Mouse (Mus musculus) brown adipose tissue, adult 24 weeks (tissue): ENCODE data around the gene Slc34a2. TPM values are rescaled to one million over a fixed set of nuclear protein-coding genes. Genes with fewer than 3 reads are reported as not detected.

ENCODE experiments used
- H3K27ac ChIP-seq: fragments of 200-500 bp; replicated peaks from 2 replicates; pipeline ENCODE4 v1.5.1; 2012; ENCODE audit warnings: low read depth, mild to moderate bottlenecking, low read length
- H3K4me1 ChIP-seq: fragments of 200-500 bp; 2 replicates; pipeline ENCODE4 v1.6.1; 2012; ENCODE audit warnings: low read length, mixed read lengths; ENCODE audit not compliant: control insufficient read depth, insufficient read depth, insufficient read length
- H3K4me3 ChIP-seq: fragments of 200-500 bp; 2 replicates; pipeline ENCODE4 v1.5.1; 2012; ENCODE audit warnings: low read depth, mild to moderate bottlenecking, low read length, moderate library complexity; ENCODE audit not compliant: insufficient read depth
- polyA plus RNA-seq: library from polyadenylated mRNA; stranded (reverse); fragments of >200 nt; gene quantifications from 2 replicates; pipeline ENCODE4 v1.2.4, GENCODE M21; 2012; ENCODE audit not compliant: missing spikeins, insufficient read depth, insufficient read length

The Slc34a2 gene
- not detected in 2 replicates for polyA plus RNA-seq

DNA sequence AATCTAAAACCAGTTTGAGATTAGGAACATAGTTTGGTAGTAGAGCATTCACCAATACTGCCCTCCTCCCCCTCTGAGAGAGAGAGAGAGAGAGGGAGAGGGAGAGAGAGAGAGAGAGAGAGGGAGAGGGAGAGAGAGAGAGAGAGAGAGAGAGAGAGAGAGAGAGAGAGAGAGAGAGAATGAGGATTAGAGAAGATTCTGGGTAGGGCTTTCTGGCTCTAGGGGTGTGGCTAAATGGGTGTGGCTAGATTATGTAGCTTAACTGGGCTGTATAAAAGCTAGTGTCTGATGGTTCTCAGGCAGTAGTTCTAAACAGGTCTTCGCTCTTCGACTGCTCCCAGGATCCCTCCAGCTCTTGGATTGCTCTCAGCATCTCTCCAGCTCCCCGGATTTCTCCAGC, at the start of gene Slc34a2:
TSS of gene Slc34a2 (plus strand) at position 301 of the 400 bp plus-strand sequence.
- H3K4me1 ChIP-seq = peaks cover 2% of the 10 kb centered on the region; the same call in 1 of the 2 replicates
- H3K4me3 ChIP-seq = no peak within 1 kb of the TSS
- no peak within 1 kb of the TSS for H3K27ac ChIP-seq

DNA sequence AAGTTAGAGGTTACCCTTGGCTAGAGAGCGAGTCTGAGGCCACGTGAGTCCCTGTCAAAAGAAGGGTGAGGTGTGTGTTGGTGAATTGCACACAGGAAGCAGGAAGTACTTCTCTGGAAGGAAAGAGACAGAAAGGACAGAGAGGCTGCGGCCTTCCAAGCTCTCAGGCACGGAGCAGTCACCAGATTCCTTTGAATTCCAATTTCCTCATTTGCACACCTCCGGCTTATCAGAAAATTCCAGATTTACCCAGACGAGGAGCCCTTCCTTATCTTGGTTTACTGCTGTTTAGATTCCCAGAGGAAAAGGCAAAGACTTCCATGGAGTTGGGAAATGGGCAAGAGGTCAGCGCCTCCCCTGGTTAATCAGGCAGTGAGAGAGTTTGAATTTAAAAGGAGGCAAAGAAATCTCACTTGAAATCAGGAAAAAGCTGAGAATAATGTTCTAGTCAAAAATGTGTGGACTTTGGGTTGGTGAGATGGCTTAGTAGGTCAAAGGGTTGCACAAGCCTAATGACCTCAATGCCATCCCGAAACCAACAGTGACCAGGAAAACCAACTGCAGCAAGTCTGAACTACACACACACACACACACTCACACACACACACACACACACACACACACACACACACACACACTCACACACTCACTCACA, 47.1 kb upstream of the Slc34a2 start:
- peak overlapping the region; percentile 33 for H3K27ac ChIP-seq
- no peaks in the 10 kb centered on the region for H3K4me1 ChIP-seq
- no peak overlapping the region for H3K4me3 ChIP-seq

DNA sequence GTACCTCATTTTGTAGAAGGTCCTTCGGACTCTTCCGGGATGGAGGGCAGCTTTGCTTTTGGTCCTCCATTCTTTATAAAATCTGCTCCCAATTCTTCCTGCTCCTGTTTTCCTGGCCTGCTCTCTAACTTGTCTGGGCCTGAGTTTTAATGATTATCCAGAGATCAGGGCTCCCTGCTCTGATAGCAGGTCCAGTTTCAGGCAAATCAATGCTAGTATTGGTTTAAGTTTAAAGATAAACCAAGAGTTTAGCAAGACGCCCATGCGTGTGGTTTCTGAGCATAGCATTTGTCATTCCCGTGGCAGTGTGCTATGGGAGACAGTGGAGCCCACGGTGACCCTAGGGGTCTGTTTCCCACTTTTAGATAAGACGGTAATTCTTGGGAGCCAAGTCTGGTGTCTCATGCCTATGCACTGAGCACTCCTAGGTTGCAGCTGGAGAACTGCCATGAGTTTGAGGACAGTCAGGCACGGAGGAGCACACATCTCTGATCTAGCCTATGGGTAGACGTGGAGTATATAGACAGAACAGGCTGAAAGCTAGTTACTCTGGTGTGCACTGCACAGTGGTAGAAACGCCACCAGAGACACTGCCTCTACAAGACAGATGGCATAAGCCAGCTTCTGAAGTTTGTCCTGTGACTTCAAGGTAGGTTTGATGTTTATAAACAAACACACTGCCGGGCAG, 45.5 kb upstream of the Slc34a2 start:
- Histone ChIP-seq H3K27ac (no peak overlapping the region), H3K4me3 (no peak overlapping the region)

DNA sequence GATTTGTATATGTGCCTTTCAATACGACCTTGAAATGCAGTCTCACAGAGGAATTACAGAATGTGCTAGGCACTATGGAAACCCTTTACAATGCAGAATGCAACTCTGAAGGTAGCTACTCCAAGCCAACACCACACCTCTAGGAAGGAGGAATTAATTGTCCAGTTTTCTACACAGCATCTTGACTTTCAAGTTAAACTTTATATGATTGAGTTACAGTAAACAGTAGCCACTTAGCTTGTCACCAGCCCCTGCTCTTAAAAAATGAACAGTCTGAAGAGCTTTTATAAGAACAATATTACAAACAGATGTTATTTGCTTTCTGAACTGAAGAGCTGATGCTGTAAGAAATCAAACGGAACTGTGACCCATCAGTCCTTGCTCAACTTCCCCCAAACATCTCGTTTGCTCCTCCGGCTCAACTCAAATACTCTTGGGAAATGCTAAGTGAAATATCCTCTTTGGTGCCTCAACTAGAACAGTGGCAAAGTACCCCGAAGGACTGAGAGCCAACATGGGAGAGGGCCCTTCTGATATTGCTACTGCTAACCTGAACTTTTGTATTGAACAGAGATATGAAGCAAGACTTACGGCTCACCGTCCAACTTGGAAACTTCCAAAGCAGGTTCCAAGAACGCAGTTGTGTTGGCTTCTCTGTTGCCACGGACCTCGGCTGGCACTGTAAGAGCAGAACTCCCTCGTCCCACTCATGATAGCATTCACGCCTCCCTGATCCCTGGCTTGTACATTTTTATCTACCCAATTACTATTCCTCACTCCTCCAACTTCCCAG, 44.2 kb upstream of the Slc34a2 start:
- Histone ChIP-seq H3K4me1 (no peaks in the 10 kb centered on the region), H3K4me3 (no peak overlapping the region), H3K27ac (no peak overlapping the region)

More for the DNA sequence above, 45.5 kb upstream of the Slc34a2 start:
- H3K4me1 ChIP-seq = no peaks in the 10 kb centered on the region

DNA sequence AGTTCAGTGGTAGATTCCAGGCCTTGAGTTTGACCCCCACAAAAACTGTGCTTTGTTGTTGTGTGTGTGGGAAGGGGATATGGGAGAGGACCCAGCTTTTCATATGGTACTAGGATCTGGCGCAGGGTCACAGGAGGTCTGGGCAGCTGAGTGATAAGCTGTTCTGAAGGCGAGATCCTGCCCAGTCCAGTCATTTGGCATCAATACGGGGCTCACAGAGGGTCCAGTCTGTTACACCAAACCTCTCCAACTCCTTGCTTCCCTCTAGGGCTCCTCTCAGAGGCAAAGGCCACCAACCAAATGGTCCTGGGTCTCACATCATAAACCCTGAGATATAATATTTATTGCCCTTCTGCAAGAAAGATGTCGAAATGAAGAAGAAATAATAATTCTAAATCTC, 42.4 kb upstream of the Slc34a2 start:
- Histone ChIP-seq H3K27ac (no peak overlapping the region), H3K4me1 (no peaks in the 10 kb centered on the region), H3K4me3 (no peak overlapping the region)

DNA sequence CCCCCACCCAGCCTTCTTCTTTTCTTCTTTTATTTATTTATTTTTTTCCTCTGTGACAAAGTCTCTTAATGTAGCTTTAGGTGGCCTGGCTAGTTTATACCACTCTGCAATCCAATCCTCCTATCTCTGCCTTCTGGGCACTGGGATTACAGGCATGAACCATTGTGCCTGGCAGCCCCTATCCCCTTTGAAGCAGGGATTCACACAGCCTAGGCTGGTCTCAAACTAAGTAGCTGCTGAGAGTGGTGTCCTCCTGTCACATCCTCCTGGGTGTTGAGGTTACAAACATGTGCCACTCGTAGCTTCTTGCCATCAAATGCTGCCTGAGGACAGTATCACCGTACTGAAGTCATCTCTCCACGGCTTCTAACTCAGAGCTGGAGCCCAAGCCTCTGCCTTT, 41.7 kb upstream of the Slc34a2 start:
- Histone ChIP-seq H3K27ac (no peak overlapping the region), H3K4me3 (no peak overlapping the region), H3K4me1 (no peaks in the 10 kb centered on the region)

DNA sequence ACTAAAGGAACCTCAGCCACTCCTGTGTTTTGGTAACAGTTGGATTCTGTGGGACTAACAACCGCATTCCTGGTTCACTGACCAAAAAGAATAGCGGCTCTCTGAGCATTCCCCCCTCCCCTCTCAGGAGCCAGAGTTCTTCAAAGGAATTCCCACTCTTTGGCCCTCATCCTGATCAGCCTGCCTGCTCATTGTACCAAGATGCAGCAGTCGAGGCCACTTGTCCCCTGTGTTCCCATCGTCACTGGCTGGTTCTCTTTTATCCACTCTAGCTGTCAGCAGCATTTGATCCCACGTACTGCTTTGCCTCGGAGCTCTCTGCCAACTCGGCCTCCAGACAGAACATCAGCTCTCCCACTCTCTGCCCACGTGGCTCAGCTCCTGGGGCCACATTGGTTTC, 41.3 kb upstream of the Slc34a2 start:
- Histone ChIP-seq H3K27ac (no peak overlapping the region), H3K4me1 (no peaks in the 10 kb centered on the region), H3K4me3 (no peak overlapping the region)

DNA sequence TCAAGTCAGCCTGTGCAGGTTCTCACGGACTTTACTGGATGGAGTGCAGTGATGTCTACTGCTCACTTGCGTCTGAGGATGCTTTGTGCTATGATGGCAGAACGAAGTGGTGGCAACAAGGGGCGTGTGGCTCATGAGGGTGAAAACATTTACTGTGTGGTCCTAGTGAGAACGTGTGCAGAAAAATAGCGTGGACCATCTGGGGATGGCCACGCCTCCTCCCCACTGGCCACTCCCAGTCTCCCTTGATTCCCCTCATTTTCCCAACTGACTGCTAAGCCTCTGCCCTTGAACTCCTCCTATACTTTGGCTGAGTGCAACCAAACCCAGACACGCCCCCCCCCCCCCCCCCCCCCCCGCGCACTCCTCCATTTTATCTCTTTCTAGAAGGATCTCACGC, 40.8 kb upstream of the Slc34a2 start:
- Histone ChIP-seq H3K4me1 (no peaks in the 10 kb centered on the region), H3K4me3 (no peak overlapping the region), H3K27ac (no peak overlapping the region)

DNA sequence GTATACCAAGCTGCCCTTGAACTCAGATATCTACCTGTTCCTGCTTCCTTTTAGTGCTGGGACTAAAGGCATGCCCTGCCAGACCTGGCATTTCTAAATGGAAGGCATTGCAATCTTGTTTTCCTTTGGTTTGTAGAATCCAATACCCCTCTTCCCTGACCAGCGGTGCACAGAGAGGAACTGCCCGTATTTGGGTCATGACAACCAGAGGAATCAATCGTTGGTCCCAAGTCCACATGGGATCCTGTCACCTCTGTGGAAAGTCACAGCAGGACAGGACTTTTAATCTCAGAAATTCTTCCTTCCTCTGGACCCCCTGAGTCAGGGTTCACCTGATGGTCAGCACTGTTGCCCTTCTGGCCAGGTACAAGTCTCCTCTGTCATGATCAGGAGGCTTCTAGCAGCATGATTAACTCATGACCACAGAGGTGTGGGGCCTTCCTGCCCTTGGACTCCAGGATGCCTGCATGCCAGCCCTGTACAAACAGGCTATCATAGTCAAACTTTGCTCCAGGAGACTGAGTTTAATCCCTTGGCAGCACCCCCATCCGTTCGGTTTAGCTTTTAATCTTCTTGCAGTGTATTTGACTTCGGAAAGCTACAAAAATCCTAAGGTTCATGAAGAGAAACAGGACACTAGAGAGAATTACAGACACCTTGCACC, 39.7 kb upstream of the Slc34a2 start:
- no peak overlapping the region for H3K27ac ChIP-seq
- H3K4me1 ChIP-seq = no peaks in the 10 kb centered on the region
- H3K4me3 ChIP-seq = no peak overlapping the region

DNA sequence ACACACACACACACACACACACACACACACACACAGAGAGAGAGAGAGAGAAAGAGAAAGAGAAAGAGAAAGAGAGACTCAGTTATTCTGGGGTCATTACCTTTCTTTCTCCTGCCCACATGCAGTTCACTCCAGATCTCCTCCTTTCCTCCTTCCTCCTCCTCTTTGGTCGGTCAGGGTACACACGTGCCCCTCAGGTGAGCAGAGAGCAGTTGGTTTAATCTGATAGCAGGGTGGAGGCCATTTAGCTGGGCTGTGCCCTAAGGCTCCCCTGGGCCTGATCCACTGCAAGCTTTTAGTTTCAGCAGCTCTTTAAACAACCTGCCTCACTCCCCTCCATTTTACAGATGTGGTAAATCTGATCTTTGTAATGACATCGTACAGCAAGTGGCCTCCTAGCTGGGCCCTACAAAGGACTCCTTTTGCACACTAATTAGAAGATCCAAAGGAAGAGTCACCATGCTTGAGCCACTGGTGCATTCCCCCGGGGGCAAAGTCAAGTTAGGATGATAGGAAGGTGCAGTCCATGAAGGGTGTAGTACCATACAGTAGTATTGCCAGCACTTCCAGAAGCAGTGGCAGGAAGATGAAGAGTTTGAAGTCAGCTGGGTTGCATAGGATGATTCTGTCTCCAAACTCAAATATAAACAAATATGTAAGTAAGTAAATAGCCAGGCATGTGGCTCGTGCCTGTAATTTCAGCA, 37.6 kb upstream of the Slc34a2 start:
- H3K27ac ChIP-seq = no peak overlapping the region
- no peaks in the 10 kb centered on the region for H3K4me1 ChIP-seq
- H3K4me3 ChIP-seq = no peak overlapping the region

DNA sequence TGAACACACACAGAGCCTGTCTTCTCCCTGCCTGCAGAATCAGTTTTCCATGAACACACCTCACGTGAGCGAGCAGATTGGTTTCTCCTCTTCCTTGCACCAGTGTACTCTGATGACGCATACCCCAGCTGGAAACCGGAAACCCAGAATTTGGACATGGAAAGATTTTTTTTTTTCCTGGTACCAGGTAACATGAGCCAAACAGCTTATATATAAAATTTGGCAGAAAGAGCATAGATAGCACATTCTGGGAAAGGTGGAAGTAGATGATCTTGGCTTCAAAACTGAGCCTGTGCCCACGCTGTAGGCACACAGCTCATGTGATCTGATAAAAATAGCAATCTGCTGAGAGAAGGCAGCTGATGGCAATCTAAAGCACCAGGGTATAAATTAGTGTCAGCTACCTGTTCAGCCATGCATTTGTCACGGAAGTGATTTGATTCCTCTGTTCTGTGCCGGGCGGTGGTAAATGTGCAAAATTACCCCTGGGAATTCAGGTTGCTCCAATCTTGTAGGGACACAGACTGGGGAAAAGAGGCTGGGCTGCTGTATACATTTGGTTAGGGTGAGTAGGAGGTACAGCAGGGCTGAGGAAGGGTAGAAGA, 35.2 kb upstream of the Slc34a2 start:
- Histone ChIP-seq H3K27ac (no peak overlapping the region), H3K4me3 (no peak overlapping the region), H3K4me1 (no peaks in the 10 kb centered on the region)

DNA sequence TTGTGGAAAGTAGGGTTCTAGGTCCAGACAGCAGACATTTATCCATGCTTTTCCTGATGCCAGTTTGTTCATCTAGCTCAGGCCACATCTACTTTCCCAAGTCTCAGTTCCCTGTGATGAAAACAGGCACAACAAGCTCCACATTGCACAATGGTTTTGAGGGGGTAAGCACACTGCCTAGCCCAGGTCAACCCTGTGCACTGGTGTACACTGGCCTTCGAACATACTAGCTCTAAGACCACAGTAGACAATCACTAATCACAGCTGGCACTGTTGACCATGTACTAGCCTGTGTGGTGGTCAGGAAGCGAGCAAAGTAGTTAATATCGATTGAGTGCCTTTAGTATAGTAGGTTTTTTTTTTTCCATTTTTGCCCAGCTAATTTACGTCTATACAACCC, 34.4 kb upstream of the Slc34a2 start:
- Histone ChIP-seq H3K4me1 (no peaks in the 10 kb centered on the region), H3K4me3 (no peak overlapping the region), H3K27ac (no peak overlapping the region)

DNA sequence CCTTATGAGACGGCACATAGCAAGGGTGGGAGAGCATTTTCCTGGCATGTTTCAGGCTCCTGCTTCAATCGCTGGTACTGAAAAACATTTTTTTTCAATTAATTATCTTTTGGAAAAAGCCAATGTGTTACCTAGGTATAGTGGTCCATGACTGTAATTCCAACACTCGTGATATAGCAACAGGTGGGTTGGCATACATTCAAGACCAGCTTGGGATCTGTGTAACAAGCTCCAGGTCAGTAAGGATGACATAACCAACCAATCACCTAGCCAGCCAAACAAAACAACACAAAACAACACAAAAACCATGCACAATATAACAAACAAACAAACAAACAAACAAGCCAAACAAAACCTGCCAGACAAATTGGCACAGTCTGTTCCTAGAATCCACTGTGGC, 33.9 kb upstream of the Slc34a2 start:
- Histone ChIP-seq H3K4me1 (no peaks in the 10 kb centered on the region), H3K4me3 (no peak overlapping the region), H3K27ac (no peak overlapping the region)

DNA sequence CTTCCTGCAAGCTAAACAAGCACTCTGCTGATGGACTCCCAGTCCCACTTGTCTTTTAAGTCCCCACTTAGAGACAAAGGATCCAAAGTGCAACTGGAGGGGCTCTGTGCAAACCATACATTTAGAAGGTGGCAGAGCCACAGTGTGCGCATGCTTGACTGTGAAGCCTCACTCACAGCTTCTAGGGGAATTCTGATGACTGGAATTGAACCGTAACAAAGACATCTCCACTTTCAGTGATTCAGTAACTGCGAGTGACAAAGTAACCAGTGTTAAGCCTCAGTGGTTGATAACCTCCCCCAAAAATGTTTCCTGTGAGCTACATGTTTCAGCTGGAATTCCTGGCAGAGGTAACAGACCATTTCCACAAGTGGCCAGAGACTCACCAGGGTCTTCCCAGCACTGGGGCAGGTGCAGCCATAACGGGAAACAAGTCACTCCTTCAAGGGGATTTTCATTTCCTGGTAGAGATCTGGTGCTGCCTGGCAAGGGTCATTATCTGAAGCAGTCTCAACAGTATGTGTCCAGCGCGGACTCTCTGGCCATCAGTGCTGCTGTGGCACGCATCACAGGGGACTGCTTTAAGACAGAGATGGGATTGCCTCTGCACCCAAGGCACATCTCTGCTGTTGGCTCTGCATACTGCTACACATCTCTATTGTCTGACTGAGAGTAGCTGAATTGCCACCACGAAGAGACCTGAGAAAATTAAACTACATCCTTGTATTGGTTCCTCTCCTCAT, 28.7 kb upstream of the Slc34a2 start:
- H3K27ac ChIP-seq = no peak overlapping the region
- H3K4me1 ChIP-seq = no peaks in the 10 kb centered on the region
- no peak overlapping the region for H3K4me3 ChIP-seq
